Mouse (Mus musculus): ENCODE results near the gene Arvcf.

GRCm38 (mm10) chr16:18390399-18390798 is 42.4 kb downstream of the Arvcf start:
- TF ChIP-seq CTCF (IDR thresholded peaks at IDR 0.05; ENCODE audit: borderline replicate concordance, control insufficient read depth, extremely low read depth, insufficient read depth, low read length, poor library complexity) (no peak), POLR2A (IDR thresholded peaks at IDR 0.05; ENCODE audit: control insufficient read depth, extremely low read depth, insufficient read depth, low read length, poor library complexity) (no peak)
